Mouse (Mus musculus) cortical plate, adult 2 months (tissue): Measurements from ENCODE around the gene Gne. TPM values are rescaled to one million over a fixed set of nuclear protein-coding genes. Genes with fewer than 3 reads are reported as not detected.

Experiments
- H3K27ac ChIP-seq: fragments of 200-500 bp; 2 replicates; pipeline ENCODE4 v1.5.1; 2012; ENCODE audit warnings: low read length, control low read depth, inconsistent platforms; ENCODE audit not compliant: insufficient read depth
- H3K4me1 ChIP-seq: fragments of 200-500 bp; 2 replicates; pipeline ENCODE4 v1.6.1; 2011; ENCODE audit warnings: low read length; ENCODE audit not compliant: control insufficient read depth, insufficient read depth
- H3K4me3 ChIP-seq: fragments of 200-500 bp; 2 replicates; pipeline ENCODE4 v1.5.1; 2011; ENCODE audit warnings: mild to moderate bottlenecking, low read length, control low read depth; ENCODE audit not compliant: insufficient read depth
- CTCF ChIP-seq: fragments of 200-500 bp; IDR thresholded peaks from 2 replicates; pipeline ENCODE4 v1.5.1; 2011; ENCODE audit warnings: mild to moderate bottlenecking, control low read depth, low read length; ENCODE audit not compliant: insufficient read depth; ENCODE audit errors: extremely low read depth
- POLR2A ChIP-seq: fragments of 200-500 bp; IDR thresholded peaks from 2 replicates; pipeline ENCODE4 v1.6.1; 2011; ENCODE audit warnings: mild to moderate bottlenecking, low read length, control low read depth; ENCODE audit not compliant: insufficient read depth; ENCODE audit errors: extremely low read depth
- polyA plus RNA-seq: library from polyadenylated mRNA; depleted of rRNA; stranded (reverse); fragments of >200 nt; gene quantifications from 2 replicates; pipeline ENCODE4 v1.2.3, GENCODE M21; 2012

The Gne gene
- polyA plus RNA-seq, 1 experiment = 16.8 TPM

- Histone ChIP-seq H3K27ac (no peak overlapping the region), H3K4me3 (no peak overlapping the region), H3K4me1 (0 out of 2 replicates have a peak, but pooled peaks cover 3% of the 10 kb centered on the region)
- no peak for TF ChIP-seq CTCF
- TF ChIP-seq POLR2A = no peak
Measured at GRCm38 (mm10) chr4:44104195-44104917, 20.4 kb upstream of the Gne start.

DNA sequence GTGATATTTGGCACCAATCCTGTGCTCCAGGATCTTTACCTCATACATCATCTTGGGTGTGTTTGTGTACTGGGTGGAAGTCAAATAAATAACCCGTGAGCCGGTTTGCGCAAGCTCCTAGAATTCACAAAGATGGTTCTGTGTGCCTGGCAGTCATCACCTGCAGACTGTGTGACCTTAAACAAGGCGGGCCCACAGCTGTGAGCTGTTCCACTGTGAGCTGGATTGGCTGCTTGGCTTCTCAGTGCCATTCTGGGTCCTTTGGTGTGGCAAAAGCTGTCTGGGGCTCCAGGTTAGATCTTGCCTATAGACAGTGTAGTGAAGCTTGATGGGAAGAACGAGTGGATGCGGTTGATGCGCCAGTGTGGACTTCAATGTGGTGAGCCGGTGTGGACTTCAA is 19.6 kb upstream of the Gne start:
- Histone ChIP-seq H3K4me3 (no peak overlapping the region), H3K27ac (no peak overlapping the region), H3K4me1 (0 out of 2 replicates have a peak, but pooled peaks cover 3% of the 10 kb centered on the region)
- no peak for TF ChIP-seq CTCF
- no peak for TF ChIP-seq POLR2A

- Histone ChIP-seq H3K4me3 (no peak overlapping the region), H3K4me1 (no peaks in the 10 kb centered on the region), H3K27ac (no peak overlapping the region)
- TF ChIP-seq POLR2A = no peak
- TF ChIP-seq CTCF = no peak
Measured at GRCm38 (mm10) chr4:44097576-44098335, 13.8 kb upstream of the Gne start.

GRCm38 (mm10) chr4:44094475-44094874 is 10.5 kb upstream of the Gne start:
- Histone ChIP-seq H3K4me1 (no peaks in the 10 kb centered on the region), H3K27ac (no peak overlapping the region), H3K4me3 (no peak overlapping the region)
- TF ChIP-seq POLR2A = no peak
- TF ChIP-seq CTCF = no peak

DNA sequence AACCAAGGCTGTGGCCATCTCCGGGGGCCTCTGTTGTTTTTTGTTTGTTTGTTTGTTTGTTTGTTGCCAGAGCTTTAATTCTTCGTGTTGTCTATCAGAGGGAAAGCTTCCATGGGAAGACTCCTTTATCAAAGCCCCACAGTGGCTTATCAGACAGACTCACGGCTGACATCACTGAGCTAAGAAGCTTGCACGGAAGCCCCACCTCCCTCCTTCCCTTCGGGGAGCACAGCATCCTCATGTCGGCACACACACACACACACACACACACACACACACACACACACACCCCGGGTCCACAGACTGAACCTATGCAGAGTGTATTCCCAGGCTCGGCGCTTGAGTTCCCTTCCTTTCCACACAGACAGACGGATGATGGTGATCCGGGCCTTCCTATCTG is 8.4 kb upstream of the Gne start:
- TF ChIP-seq CTCF = no peak
- no peak for TF ChIP-seq POLR2A
- Histone ChIP-seq H3K4me3 (no peak overlapping the region), H3K4me1 (no peaks in the 10 kb centered on the region)

GRCm38 (mm10) chr4:44085566-44085965 is 1.6 kb upstream of the Gne start:
- Histone ChIP-seq H3K4me1 (no peaks in the 10 kb centered on the region), H3K4me3 (no peak overlapping the region), H3K27ac (no peak overlapping the region)
- TF ChIP-seq POLR2A (no peak), CTCF (no peak)

More for the DNA sequence above, 8.4 kb upstream of the Gne start:
- H3K27ac ChIP-seq = no peak overlapping the region

- Histone ChIP-seq H3K4me1 (no peaks in the 10 kb centered on the region), H3K4me3 (no peak overlapping the region), H3K27ac (no peak overlapping the region)
- TF ChIP-seq POLR2A (no peak), CTCF (no peak)
Measured at GRCm38 (mm10) chr4:44084602-44085325, 787 bp upstream of the Gne start.

DNA sequence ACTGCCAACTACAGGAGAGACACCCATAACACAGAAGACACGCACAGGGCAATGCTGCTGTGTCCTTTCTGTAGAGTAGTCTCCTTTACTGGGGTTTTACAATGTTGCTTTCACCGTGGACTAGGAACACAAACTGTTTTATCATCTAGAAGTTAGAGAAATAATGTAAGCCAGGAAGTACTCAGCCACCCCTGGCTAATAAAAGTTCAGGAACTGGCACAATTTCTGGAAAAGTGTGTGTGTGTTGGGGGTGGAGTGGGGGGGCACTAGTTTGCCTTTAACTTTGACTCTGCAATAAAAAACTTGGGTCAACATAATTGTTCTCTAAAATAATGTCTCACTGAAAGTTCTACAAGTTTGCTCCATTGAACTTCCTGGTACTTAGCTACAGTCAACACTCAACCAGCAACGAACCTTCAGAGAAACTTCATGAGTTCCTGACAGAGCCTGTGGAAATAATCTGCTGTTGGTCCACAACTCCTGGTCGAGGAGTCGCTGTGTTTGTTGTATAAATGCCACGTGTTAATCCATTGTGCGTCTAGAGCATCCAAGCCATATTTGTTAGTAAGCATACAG is 5.5 kb downstream of the Gne start:
- no peaks in the 10 kb centered on the region for H3K4me1 ChIP-seq
- H3K27ac ChIP-seq = no peak overlapping the region
- no peak overlapping the region for H3K4me3 ChIP-seq
- TF ChIP-seq CTCF (no peak), POLR2A (no peak)

GRCm38 (mm10) chr4:44074422-44074821 is 9.6 kb downstream of the Gne start:
- H3K4me3 ChIP-seq = no peak overlapping the region
- H3K27ac ChIP-seq = no peak overlapping the region
- TF ChIP-seq CTCF (no peak), POLR2A (no peak)
- H3K4me1 ChIP-seq = peaks cover 2% of the 10 kb centered on the region; the same call in 1 of the 2 replicates

- Histone ChIP-seq H3K4me3 (no peak overlapping the region), H3K27ac (no peak overlapping the region), H3K4me1 (peaks cover 2% of the 10 kb centered on the region; the same call in 1 of the 2 replicates)
- TF ChIP-seq POLR2A = no peak
Measured at GRCm38 (mm10) chr4:44073799-44074198, 10.2 kb downstream of the Gne start.
